Mouse (Mus musculus): Measurements from ENCODE around the gene Leng8. TPM values are rescaled to one million over a fixed set of nuclear protein-coding genes. Genes with fewer than 3 reads are reported as not detected.

Leng8 gene
- polyA plus RNA-seq, 1 experiment, result 372 TPM

GRCm38 (mm10) chr7:4143506-4143905 lies 6.7 kb downstream of the Leng8 start:
- H3K4me1 ChIP-seq (ENCODE audit: control insufficient read depth, insufficient read depth, insufficient read length, low read length), result peaks cover 12% of the 10 kb centered on the region
- no peak overlapping the region for H3K4me3 ChIP-seq (ENCODE audit: low read depth, low read length)
- H3K36me3 ChIP-seq (ENCODE audit: control insufficient read depth, insufficient read depth, low read length), result peaks cover 84% of the 10 kb centered on the region
- no peak overlapping the region for H3K27ac ChIP-seq (ENCODE audit: insufficient read depth, low read depth, low read length)
- no peaks in the 10 kb centered on the region for H3K27me3 ChIP-seq (ENCODE audit: control insufficient read depth, insufficient read depth, low read length)
- TF ChIP-seq POLR2A (IDR thresholded peaks at IDR 0.05; ENCODE audit: low read depth, low read length), result no peak
- TF ChIP-seq CTCF (IDR thresholded peaks at IDR 0.05; ENCODE audit: extremely low read depth, insufficient read length, insufficient replicate concordance, low read depth, low read length), result no peak
- 93% methylated on average over 19 of the region's 19 CpGs for WGBS

- no peak overlapping the region for H3K27ac ChIP-seq (ENCODE audit: insufficient read depth, low read depth, low read length)
- TF ChIP-seq POLR2A (IDR thresholded peaks at IDR 0.05; ENCODE audit: low read depth, low read length) (no peak), CTCF (IDR thresholded peaks at IDR 0.05; ENCODE audit: extremely low read depth, insufficient read length, insufficient replicate concordance, low read depth, low read length) (no peak)
- no peaks in the 10 kb centered on the region for H3K27me3 ChIP-seq (ENCODE audit: control insufficient read depth, insufficient read depth, low read length)
- 93% methylated on average over 13 of the region's 13 CpGs for WGBS
- H3K4me1 ChIP-seq (ENCODE audit: control insufficient read depth, insufficient read depth, insufficient read length, low read length), result peaks cover 12% of the 10 kb centered on the region
- H3K36me3 ChIP-seq (ENCODE audit: control insufficient read depth, insufficient read depth, low read length), result peaks cover 80% of the 10 kb centered on the region
- no peak overlapping the region for H3K4me3 ChIP-seq (ENCODE audit: low read depth, low read length)
Observed at GRCm38 (mm10) chr7:4144046-4144445, 7.2 kb downstream of the Leng8 start.

GRCm38 (mm10) chr7:4144766-4145551 lies 8.1 kb downstream of the Leng8 start:
- H3K27me3 ChIP-seq (ENCODE audit: control insufficient read depth, insufficient read depth, low read length), result no peaks in the 10 kb centered on the region
- no peak overlapping the region for H3K4me3 ChIP-seq (ENCODE audit: low read depth, low read length)
- TF ChIP-seq POLR2A (IDR thresholded peaks at IDR 0.05; ENCODE audit: low read depth, low read length) (no peak), CTCF (IDR thresholded peaks at IDR 0.05; ENCODE audit: extremely low read depth, insufficient read length, insufficient replicate concordance, low read depth, low read length) (no peak)
- peaks cover 12% of the 10 kb centered on the region for H3K4me1 ChIP-seq (ENCODE audit: control insufficient read depth, insufficient read depth, insufficient read length, low read length)
- peaks cover 72% of the 10 kb centered on the region for H3K36me3 ChIP-seq (ENCODE audit: control insufficient read depth, insufficient read depth, low read length)
- H3K27ac ChIP-seq (ENCODE audit: insufficient read depth, low read depth, low read length), result no peak overlapping the region
- WGBS, result 92% methylated on average over 20 of the region's 20 CpGs

GRCm38 (mm10) chr7:4145552-4146190 lies 8.8 kb downstream of the Leng8 start:
- peak; percentile 88; the same call in 1 of the 2 replicates for TF ChIP-seq CTCF (IDR thresholded peaks at IDR 0.05; ENCODE audit: extremely low read depth, insufficient read length, insufficient replicate concordance, low read depth, low read length)
- TF ChIP-seq POLR2A (IDR thresholded peaks at IDR 0.05; ENCODE audit: low read depth, low read length), result no peak
- H3K27me3 ChIP-seq (ENCODE audit: control insufficient read depth, insufficient read depth, low read length), result no peaks in the 10 kb centered on the region
- H3K36me3 ChIP-seq (ENCODE audit: control insufficient read depth, insufficient read depth, low read length), result peaks cover 67% of the 10 kb centered on the region
- 49% methylated on average over 6 of the region's 6 CpGs for WGBS
- H3K4me1 ChIP-seq (ENCODE audit: control insufficient read depth, insufficient read depth, insufficient read length, low read length), result peaks cover 12% of the 10 kb centered on the region
- no peak overlapping the region for H3K27ac ChIP-seq (ENCODE audit: insufficient read depth, low read depth, low read length)
- H3K4me3 ChIP-seq (ENCODE audit: low read depth, low read length), result no peak overlapping the region

GRCm38 (mm10) chr7:4146241-4147180 lies 9.7 kb downstream of the Leng8 start:
- Histone ChIP-seq H3K27me3 (ENCODE audit: control insufficient read depth, insufficient read depth, low read length) (no peaks in the 10 kb centered on the region), H3K36me3 (ENCODE audit: control insufficient read depth, insufficient read depth, low read length) (peaks cover 64% of the 10 kb centered on the region), H3K4me1 (ENCODE audit: control insufficient read depth, insufficient read depth, insufficient read length, low read length) (peaks cover 17% of the 10 kb centered on the region), H3K4me3 (ENCODE audit: low read depth, low read length) (peak overlapping the region; percentile 86), H3K27ac (ENCODE audit: insufficient read depth, low read depth, low read length) (peak overlapping the region; percentile 100)
- WGBS, result 64% methylated on average over 23 of the region's 23 CpGs
- TF ChIP-seq POLR2A (IDR thresholded peaks at IDR 0.05; ENCODE audit: low read depth, low read length), result peak; percentile 19; the same call in 1 of the 2 replicates
- no peak for TF ChIP-seq CTCF (IDR thresholded peaks at IDR 0.05; ENCODE audit: extremely low read depth, insufficient read length, insufficient replicate concordance, low read depth, low read length)

- WGBS, result 39% methylated on average over 20 of the region's 20 CpGs
- TF ChIP-seq CTCF (IDR thresholded peaks at IDR 0.05; ENCODE audit: extremely low read depth, insufficient read length, insufficient replicate concordance, low read depth, low read length), result no peak
- peak; percentile 57 for TF ChIP-seq POLR2A (IDR thresholded peaks at IDR 0.05; ENCODE audit: low read depth, low read length)
- Histone ChIP-seq H3K27me3 (ENCODE audit: control insufficient read depth, insufficient read depth, low read length) (no peaks in the 10 kb centered on the region), H3K4me3 (ENCODE audit: low read depth, low read length) (peak overlapping the region; percentile 86), H3K27ac (ENCODE audit: insufficient read depth, low read depth, low read length) (peak overlapping the region; percentile 100), H3K36me3 (ENCODE audit: control insufficient read depth, insufficient read depth, low read length) (peaks cover 56% of the 10 kb centered on the region), H3K4me1 (ENCODE audit: control insufficient read depth, insufficient read depth, insufficient read length, low read length) (peaks cover 19% of the 10 kb centered on the region)
Observed at GRCm38 (mm10) chr7:4147371-4147770, 10.5 kb downstream of the Leng8 start.
